Mouse (Mus musculus): Measurements from ENCODE around the gene Scmh1.
A peak's percentile ranks its signal among the peaks of the same experiment; 100 is the strongest.

Gene Scmh1

DNA sequence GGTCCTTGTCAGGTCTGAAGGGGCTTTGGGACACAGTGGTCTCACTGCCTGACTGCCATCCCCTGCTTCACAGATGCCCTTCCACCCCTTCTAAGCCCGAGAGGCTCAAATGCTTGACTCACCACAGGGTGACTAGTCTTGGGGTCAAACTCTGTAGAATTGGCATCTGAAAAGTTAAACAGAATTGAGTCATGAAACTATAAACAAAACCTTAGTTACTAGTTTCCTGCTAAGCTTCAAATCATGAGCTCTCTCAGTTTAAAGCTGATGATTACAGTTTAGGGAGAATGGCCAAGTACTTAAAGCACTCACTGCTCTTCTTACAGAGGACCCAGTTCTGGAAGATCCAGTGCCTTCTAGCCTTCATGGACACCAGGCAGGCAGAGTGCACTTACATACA, 139.8 kb downstream of the Scmh1 start:
- no peak for DNase-seq (ENCODE audit: low read depth, low spot score)

GRCm38 (mm10) chr4:120556592-120556991, 151.5 kb downstream of the Scmh1 start:
- DNase-seq (ENCODE audit: low read depth, low spot score), result no peak

DNA sequence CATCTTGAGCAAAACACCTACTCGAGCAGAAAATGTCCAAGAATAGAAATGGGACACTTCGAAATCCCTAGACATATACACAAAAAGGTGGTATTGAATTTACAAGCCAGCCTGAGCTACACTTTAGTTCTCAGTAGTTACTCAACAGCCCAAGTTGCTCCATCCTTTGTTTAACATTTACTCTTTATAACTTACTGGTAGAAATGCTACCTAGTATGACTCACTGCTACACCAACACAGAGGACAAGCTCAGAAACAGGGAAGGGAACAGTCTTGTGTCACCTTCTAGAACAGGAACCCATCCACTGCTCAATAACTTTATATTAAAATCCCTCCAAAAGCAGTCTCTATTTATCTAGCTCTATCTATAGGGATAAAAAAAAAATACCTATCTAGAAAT, 160.6 kb downstream of the Scmh1 start:
- no peak for DNase-seq (ENCODE audit: low read depth, low spot score)

DNA sequence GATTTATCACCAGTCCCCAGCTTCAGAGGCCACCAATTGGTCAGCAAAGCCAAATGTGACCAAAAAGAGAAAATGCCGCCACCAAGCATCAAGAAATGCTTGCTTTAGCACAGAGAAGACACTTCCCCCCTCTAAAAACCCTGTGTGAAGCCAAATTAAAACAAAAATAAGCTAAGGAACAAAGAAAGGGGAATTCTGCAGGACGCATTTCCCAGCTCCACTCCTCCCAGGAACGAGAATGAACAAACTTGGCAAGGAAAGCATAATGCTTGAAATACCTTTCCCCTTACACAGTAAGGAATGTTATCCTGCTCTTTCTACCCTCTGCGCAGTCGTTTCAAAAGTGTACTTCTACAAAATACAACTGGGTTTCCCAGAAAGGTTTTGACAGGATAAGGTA, 162.9 kb downstream of the Scmh1 start:
- DNase-seq (ENCODE audit: low read depth, low spot score), result no peak

GRCm38 (mm10) chr4:120569025-120569424, 163.9 kb downstream of the Scmh1 start:
- DNase-seq (ENCODE audit: low read depth, low spot score), result no peak

- peak; percentile 92 for DNase-seq (ENCODE audit: low read depth, low spot score)
Measured at GRCm38 (mm10) chr4:120569486-120570437, 164.7 kb downstream of the Scmh1 start, which contains the start of gene Ctps. Gene Ctps (minus strand): TSS chr4:120570276.

DNA sequence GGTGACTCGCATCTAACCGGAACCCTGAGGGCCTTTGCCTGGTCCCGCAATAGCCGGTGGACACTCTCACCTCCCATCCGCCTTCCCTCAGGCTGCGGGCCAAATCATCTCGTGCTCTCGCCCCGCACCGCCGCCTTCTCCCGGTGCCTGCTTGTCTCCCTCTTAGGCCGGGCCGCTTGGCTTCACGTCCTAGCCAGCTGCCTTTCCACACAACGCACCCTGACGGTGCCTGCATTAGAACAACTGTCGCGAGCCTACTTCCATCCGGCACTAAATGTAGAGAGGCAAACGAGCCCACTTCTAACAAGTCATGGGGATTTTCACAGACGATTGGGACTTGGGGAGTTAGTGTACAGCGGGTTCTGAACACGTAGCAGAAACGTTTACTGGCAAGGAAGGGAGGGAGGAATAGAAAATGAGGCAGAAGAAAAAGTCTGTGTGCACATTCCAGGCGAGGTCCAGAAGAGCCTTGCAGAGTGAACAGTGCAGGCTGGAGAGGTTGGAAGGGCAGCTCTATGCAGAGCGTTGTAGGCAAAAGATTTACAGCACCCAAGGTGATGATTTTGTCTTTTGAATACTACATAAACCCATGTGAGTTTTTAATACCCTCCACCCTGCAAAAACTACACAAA, 165.5 kb downstream of the Scmh1 start:
- no peak for DNase-seq (ENCODE audit: low read depth, low spot score)

- no peak for DNase-seq (ENCODE audit: low read depth, low spot score)
Measured at GRCm38 (mm10) chr4:120571070-120571464, 166.0 kb downstream of the Scmh1 start.

DNA sequence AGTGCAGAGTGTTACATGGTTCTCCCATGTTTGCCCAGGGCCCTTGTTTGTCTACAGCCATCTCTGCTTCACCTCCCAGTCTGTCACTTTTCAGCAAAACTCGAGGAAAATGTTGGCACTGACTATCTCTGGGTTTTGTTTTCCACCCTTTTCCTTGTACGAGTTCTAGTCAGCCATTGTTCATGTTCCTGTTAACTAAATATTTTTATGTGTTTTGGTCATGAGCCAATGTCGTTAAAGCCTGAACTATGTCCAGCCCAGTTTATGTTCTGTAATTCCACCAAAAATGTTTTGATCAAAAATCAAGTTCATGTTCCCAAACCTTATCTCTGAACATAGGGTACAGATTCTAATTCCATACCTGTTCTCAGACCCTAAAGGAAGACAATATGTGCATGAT, 166.6 kb downstream of the Scmh1 start:
- no peak for DNase-seq (ENCODE audit: low read depth, low spot score)
